Mouse (Mus musculus): ENCODE results near the gene Fkbp1a.

GRCm38 (mm10) chr2:151535961-151536617, 6.2 kb upstream of the Fkbp1a start:
- TF ChIP-seq CTCF (conservative IDR thresholded peaks at IDR 0.05; ENCODE audit: insufficient read depth, insufficient read length, low read depth, low read length) (no peak), POLR2A (IDR thresholded peaks at IDR 0.05; ENCODE audit: low read depth, low read length) (no peak)
